Mouse (Mus musculus) CH12.LX (cell line): ENCODE measurements at regions not wholly inside any gene's neighbourhood (a gene's known extent, or its start where the extent isn't known, plus 50 kb on each side); places are given as distances from the start of the nearest gene placed in this dataset.

Experiments used
- CTCF ChIP-seq, 2 experiments: IDR thresholded peaks in 1 of 2; conservative IDR thresholded peaks in 1 of 2; 2 replicates each; pipeline ENCODE4 v1.5.1; 2011 to 2012; ENCODE audit warnings: low read depth in 2 of 2, low read length in 2 of 2, improper control_type of control experiment in 1 of 2, inconsistent platforms in 1 of 2, mild to moderate bottlenecking in 1 of 2, moderate library complexity in 1 of 2
- EP300 ChIP-seq: IDR thresholded peaks from 2 replicates; pipeline ENCODE4 v1.6.1; 2011; ENCODE audit warnings: low read length, improper control_type of control experiment
- GABPA ChIP-seq: IDR thresholded peaks from 2 replicates; pipeline ENCODE4 v1.6.1; 2012; ENCODE audit warnings: low read depth, low read length, improper control_type of control experiment, inconsistent platforms; ENCODE audit not compliant: insufficient replicate concordance
- MAZ ChIP-seq: IDR thresholded peaks from 2 replicates; pipeline ENCODE4 v1.6.1; 2012; ENCODE audit warnings: low read depth, mild to moderate bottlenecking, inconsistent platforms, low read length, improper control_type of control experiment, moderate library complexity
- MEF2A ChIP-seq: IDR thresholded peaks from 2 replicates; pipeline ENCODE4 v1.6.1; 2014; ENCODE audit warnings: low read depth, mild to moderate bottlenecking, inconsistent platforms, low read length, improper control_type of control experiment, borderline replicate concordance
- MXI1 ChIP-seq: IDR thresholded peaks from 2 replicates; pipeline ENCODE4 v1.6.1; 2011; ENCODE audit warnings: mild to moderate bottlenecking, low read depth, low read length, improper control_type of control experiment
- POLR2A ChIP-seq: IDR thresholded peaks from 2 replicates; pipeline ENCODE4 v1.6.1; 2011; ENCODE audit warnings: low read depth, mild to moderate bottlenecking, improper control_type of control experiment, low read length
- RAD21 ChIP-seq: IDR thresholded peaks from 2 replicates; pipeline ENCODE4 v1.6.1; 2011; ENCODE audit warnings: low read depth, mild to moderate bottlenecking, low read length, improper control_type of control experiment, moderate library complexity
- SIN3A ChIP-seq: IDR thresholded peaks from 2 replicates; pipeline ENCODE4 v1.6.1; 2012; ENCODE audit warnings: low read length, improper control_type of control experiment, inconsistent platforms
- TBP ChIP-seq: conservative IDR thresholded peaks from 2 replicates; pipeline ENCODE4 v1.6.1; 2011; ENCODE audit warnings: low read depth, low read length, improper control_type of control experiment

- TF ChIP-seq GABPA (no peak), CTCF (conservative IDR thresholded peaks at IDR 0.05 in 1 of 2, IDR thresholded peaks at IDR 0.05 in 1 of 2; ENCODE audit: low read depth in 2 of 2, low read length in 2 of 2) (no peak), MXI1 (no peak), MEF2A (no peak), EP300 (no peak), TBP (no peak), POLR2A (no peak), MAZ (no peak), SIN3A (no peak), RAD21 (no peak)
Observed at GRCm38 (mm10) chr11:20899766-20900165, 68.9 kb upstream of the Lgalsl start.
